ENCODE assay signal across 19 mouse cellular contexts in genomic region chr8:77282605-77283236, GRCm38 (mm10).
DNase-seq lines count a peak whose midpoint lies in the region; ATAC-seq and TF ChIP-seq lines count a peak whose summit lies in the region.
"Had no signal": no experiment of that assay in that cellular context is flagged by ENCODE, and none has a peak within 500 bp of the region (broad histone marks: within the 10 kb centered on the region; RNA-seq: fewer than 3 reads in every experiment).

No protein-coding gene starts in this region.

- H3K9ac ChIP-seq in intestine, embryonic 14.5 days (ENCODE audit: low read length) = no peak overlapping the region
- no peak overlapping the region for H3K9ac ChIP-seq in intestine, embryonic 15.5 days
- H3K9ac ChIP-seq: heart, embryonic 12.5 days; limb, embryonic 12.5 days; liver, embryonic 14.5 days; neural tube, embryonic 15.5 days had no signal

- H3K4me2 ChIP-seq in intestine, embryonic 14.5 days (ENCODE audit: low read length) = no peak overlapping the region
- H3K4me2 ChIP-seq in intestine, embryonic 15.5 days (replicated peaks) = no peak overlapping the region
- H3K4me2 ChIP-seq: heart, embryonic 12.5 days; limb, embryonic 12.5 days; neural tube, embryonic 15.5 days had no signal

- H3K9me3 ChIP-seq in intestine, embryonic 14.5 days (ENCODE audit: control insufficient read depth, low read length) = no peaks in the 10 kb centered on the region
- no peaks in the 10 kb centered on the region for H3K9me3 ChIP-seq in intestine, embryonic 15.5 days
- H3K9me3 ChIP-seq: limb, embryonic 12.5 days; neural tube, embryonic 15.5 days had no signal

- no peak for TF ChIP-seq CTCF in cerebellum, adult 2 months (IDR thresholded peaks at IDR 0.05; ENCODE audit: borderline replicate concordance, insufficient read depth, low read depth, low read length)

- no peak for ATAC-seq in intestine, embryonic 14.5 days (replicated peaks; ENCODE audit: low FRiP score, low TSS enrichment, low read depth)
- no peak for ATAC-seq in intestine, embryonic 15.5 days
- peak; percentile 73 for ATAC-seq in CD4-positive, CD25-positive, alpha-beta regulatory T cell, adult 4 months
- peak; percentile 67 for ATAC-seq in common myeloid progenitor, adult 5-6 weeks (replicated peaks; ENCODE audit: low read depth, poor library complexity, severe bottlenecking)
- ATAC-seq: intestine, postnatal 0 days; lung, postnatal 0 days had no signal

- no peak overlapping the region for H3K4me3 ChIP-seq in intestine, embryonic 14.5 days (ENCODE audit: low read depth, low read length)
- no peak overlapping the region for H3K4me3 ChIP-seq in intestine, embryonic 15.5 days (replicated peaks)
- no peak overlapping the region for H3K4me3 ChIP-seq in cerebellum, adult 2 months (replicated peaks; ENCODE audit: insufficient read depth, low read depth, low read length)
- H3K4me3 ChIP-seq: heart, embryonic 12.5 days; left cerebral cortex, adult 2 months; limb, embryonic 12.5 days; neural tube, embryonic 15.5 days had no signal

- H3K27me3 ChIP-seq in intestine, embryonic 14.5 days (replicated peaks; ENCODE audit: control insufficient read depth, insufficient read depth, low read length) = no peaks in the 10 kb centered on the region
- H3K27me3 ChIP-seq in intestine, embryonic 15.5 days (replicated peaks) = no peaks in the 10 kb centered on the region
- no peaks in the 10 kb centered on the region for H3K27me3 ChIP-seq in cerebellum, adult 2 months (ENCODE audit: control insufficient read depth, insufficient read depth, low read length)
- H3K27me3 ChIP-seq: heart, embryonic 12.5 days; limb, embryonic 12.5 days; neural tube, embryonic 15.5 days had no signal

- peak; percentile 29 for DNase-seq in intestine, embryonic 14.5 days (ENCODE audit: low spot score)
- peak; percentile 65 for DNase-seq in thymus, postnatal 0 days (ENCODE audit: low spot score)
- DNase-seq in right cerebral cortex, postnatal 4 days = no peak
- no peak for DNase-seq in cerebellum, adult 8-10 months
- no peak for DNase-seq in cerebellum, adult 2 months
- DNase-seq: adrenal gland, adult 8-10 months; cerebellum, adult 9-11 months; gastrocnemius, postnatal 36 days; kidney, postnatal 14 days had no signal

- WGBS in intestine, embryonic 14.5 days = 83% methylated on average over 7 of the region's 7 CpGs
- 82% methylated on average over 7 of the region's 7 CpGs for WGBS in intestine, embryonic 15.5 days
- 84% methylated on average over 7 of the region's 7 CpGs for WGBS in cerebellum, adult 2 months

- H3K4me1 ChIP-seq in intestine, embryonic 14.5 days (replicated peaks; ENCODE audit: control insufficient read depth, insufficient read depth, low read length) = no peaks in the 10 kb centered on the region
- no peaks in the 10 kb centered on the region for H3K4me1 ChIP-seq in intestine, embryonic 15.5 days (replicated peaks)
- no peaks in the 10 kb centered on the region for H3K4me1 ChIP-seq in cerebellum, adult 2 months (ENCODE audit: control insufficient read depth, insufficient read depth, low read length)
- H3K4me1 ChIP-seq: neural tube, embryonic 15.5 days had no signal

- H3K36me3 ChIP-seq in intestine, embryonic 14.5 days (ENCODE audit: control insufficient read depth, insufficient read depth, low read length) = no peaks in the 10 kb centered on the region
- H3K36me3 ChIP-seq in intestine, embryonic 15.5 days = no peaks in the 10 kb centered on the region
- H3K36me3 ChIP-seq: heart, embryonic 12.5 days; limb, embryonic 12.5 days; neural tube, embryonic 15.5 days had no signal

- H3K27ac ChIP-seq in intestine, embryonic 14.5 days (ENCODE audit: low read depth) = no peak overlapping the region
- no peak overlapping the region for H3K27ac ChIP-seq in intestine, embryonic 15.5 days
- H3K27ac ChIP-seq in cerebellum, adult 2 months (ENCODE audit: insufficient read depth, low read length) = no peak overlapping the region
- H3K27ac ChIP-seq: left cerebral cortex, adult 2 months; limb, embryonic 12.5 days; liver, embryonic 14.5 days; neural tube, embryonic 15.5 days had no signal

- no peak for TF ChIP-seq POLR2A in cerebellum, adult 2 months (IDR thresholded peaks at IDR 0.05; ENCODE audit: borderline replicate concordance, insufficient read depth, low read length)

Comparison
In these comparisons a context has a peak if more than half of its experiments do, and no peak if none do; other contexts are left out.
1. ATAC-seq: peak in CD4-positive, CD25-positive, alpha-beta regulatory T cell, adult 4 months (single experiment) and common myeloid progenitor, adult 5-6 weeks (single experiment); none in intestine, embryonic 14.5 days (single experiment) and intestine, embryonic 15.5 days (single experiment).
2. DNase-seq: peak in intestine, embryonic 14.5 days (single experiment) and thymus, postnatal 0 days (single experiment); none in right cerebral cortex, postnatal 4 days (single experiment), cerebellum, adult 8-10 months (single experiment) and cerebellum, adult 2 months (0 of 2).